ENCODE assay signal across 10 mouse cellular contexts in the genomic region with DNA sequence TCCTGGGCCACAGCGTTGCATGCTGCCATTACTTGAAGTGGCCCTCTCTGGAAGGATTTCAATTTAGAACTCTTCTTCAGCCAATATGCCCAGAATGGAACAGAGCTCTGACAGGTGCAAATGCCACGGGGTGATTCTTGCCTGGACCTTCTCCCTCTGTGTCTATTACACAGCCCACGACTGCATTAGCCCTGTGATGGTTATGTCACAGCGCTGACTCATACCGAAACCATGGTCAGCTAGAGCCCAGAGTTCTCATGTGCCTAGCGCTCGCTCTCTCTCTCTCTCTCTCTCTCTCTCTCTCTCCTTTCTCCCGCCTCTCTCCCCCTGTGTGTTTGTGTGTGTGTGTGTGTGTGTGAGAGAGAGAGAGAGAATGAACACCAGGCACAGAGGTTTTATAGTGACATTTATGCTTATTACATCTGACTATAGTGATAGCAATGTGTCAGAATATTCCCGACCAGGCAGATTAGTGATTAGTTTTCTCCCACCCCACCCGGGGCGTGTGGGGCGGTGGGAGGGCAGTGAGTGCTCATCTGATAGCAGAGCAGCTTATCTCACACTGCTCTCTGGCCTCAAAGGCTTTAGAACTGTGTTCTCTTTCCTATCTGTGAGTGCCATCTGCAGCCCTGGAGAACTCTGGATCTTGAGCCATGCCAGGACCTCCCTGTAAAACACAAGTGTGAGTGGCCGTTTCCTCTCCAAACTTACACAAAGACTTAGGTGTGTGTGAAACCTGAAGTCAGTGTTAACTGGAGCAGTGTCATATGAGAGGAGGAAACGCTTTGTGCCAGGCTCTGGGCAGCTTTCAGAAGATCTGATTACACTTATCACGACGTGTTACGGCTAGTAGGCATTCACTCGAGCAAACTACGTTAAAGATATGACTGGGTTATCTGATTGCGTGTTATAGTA. TPM values are rescaled to one million over a fixed set of nuclear protein-coding genes. Genes with fewer than 3 reads are reported as not detected.
DNase-seq lines count a peak whose midpoint lies in the region; ATAC-seq and TF ChIP-seq lines count a peak whose summit lies in the region.
"Had no signal": no experiment of that assay in that cellular context is flagged by ENCODE, and none has a peak within 500 bp of the region (broad histone marks: within the 10 kb centered on the region; RNA-seq: fewer than 3 reads in every experiment).

No protein-coding gene starts in this region.

- no peaks in the 10 kb centered on the region for H3K9me3 ChIP-seq in heart, embryonic 11.5 days (replicated peaks; ENCODE audit: control insufficient read depth, low read length)
- no peaks in the 10 kb centered on the region for H3K9me3 ChIP-seq in heart, embryonic 10.5 days
- H3K9me3 ChIP-seq in CH12.LX (replicated peaks; ENCODE audit: low read length), result no peaks in the 10 kb centered on the region
- no peaks in the 10 kb centered on the region for H3K9me3 ChIP-seq in heart, embryonic 13.5 days
- H3K9me3 ChIP-seq in forebrain, embryonic 13.5 days (replicated peaks), result no peaks in the 10 kb centered on the region
- H3K9me3 ChIP-seq in kidney, embryonic 15.5 days (replicated peaks), result no peaks in the 10 kb centered on the region
- H3K9me3 ChIP-seq: limb, embryonic 12.5 days had no signal

- H3K4me1 ChIP-seq in heart, embryonic 11.5 days (ENCODE audit: control insufficient read depth, insufficient read depth, low read length), result 0 out of 2 replicates have a peak, but pooled peaks cover 7% of the 10 kb centered on the region
- peaks cover 15% of the 10 kb centered on the region for H3K4me1 ChIP-seq in heart, embryonic 10.5 days
- peaks cover 19 to 48% of the 10 kb centered on the region in 2 experiments for H3K4me1 ChIP-seq in CH12.LX (ENCODE audit: control insufficient read depth in 1 of 2, insufficient read depth in 2 of 2)
- H3K4me1 ChIP-seq in heart, embryonic 13.5 days, result peaks cover 12% of the 10 kb centered on the region
- peaks cover 9% of the 10 kb centered on the region for H3K4me1 ChIP-seq in forebrain, embryonic 13.5 days
- H3K4me1 ChIP-seq in kidney, embryonic 15.5 days, result peaks cover 8% of the 10 kb centered on the region; the same call in 1 of the 2 replicates
- H3K4me1 ChIP-seq: limb, embryonic 12.5 days had no signal

- peak overlapping the region; percentile 12; the same call in 1 of the 2 replicates for H3K4me2 ChIP-seq in heart, embryonic 11.5 days
- peak overlapping the region; percentile 39; the same call in 1 of the 2 replicates for H3K4me2 ChIP-seq in CH12.LX (ENCODE audit: insufficient read depth, low read depth, poor library complexity, severe bottlenecking)
- H3K4me2 ChIP-seq in heart, embryonic 13.5 days, result peak overlapping the region; percentile 24; the same call in 1 of the 2 replicates
- no peak overlapping the region for H3K4me2 ChIP-seq in forebrain, embryonic 13.5 days
- no peak overlapping the region for H3K4me2 ChIP-seq in kidney, embryonic 15.5 days
- H3K4me2 ChIP-seq: limb, embryonic 12.5 days had no signal

- H3K36me3 ChIP-seq in heart, embryonic 11.5 days (ENCODE audit: control insufficient read depth, insufficient read depth, low read length), result no peaks in the 10 kb centered on the region
- H3K36me3 ChIP-seq in heart, embryonic 10.5 days, result no peaks in the 10 kb centered on the region
- H3K36me3 ChIP-seq in CH12.LX (replicated peaks in 1 of 2; ENCODE audit: control insufficient read depth in 1 of 2, insufficient read depth in 1 of 2, low read length in 1 of 2), result no peaks in the 10 kb centered on the region
- no peaks in the 10 kb centered on the region for H3K36me3 ChIP-seq in heart, embryonic 13.5 days
- no peaks in the 10 kb centered on the region for H3K36me3 ChIP-seq in forebrain, embryonic 13.5 days (ENCODE audit: poor library complexity, severe bottlenecking)
- no peaks in the 10 kb centered on the region for H3K36me3 ChIP-seq in kidney, embryonic 15.5 days
- H3K36me3 ChIP-seq: limb, embryonic 12.5 days had no signal

- 0 out of 2 replicates have a peak overlapping the region, but pooled peaks have one; percentile 18 for H3K9ac ChIP-seq in heart, embryonic 11.5 days (ENCODE audit: low read depth, low read length)
- H3K9ac ChIP-seq in CH12.LX (ENCODE audit: insufficient read depth, low read depth), result no peak overlapping the region
- H3K9ac ChIP-seq in heart, embryonic 13.5 days, result no peak overlapping the region
- no peak overlapping the region for H3K9ac ChIP-seq in forebrain, embryonic 13.5 days
- H3K9ac ChIP-seq in kidney, embryonic 15.5 days, result no peak overlapping the region
- H3K9ac ChIP-seq: limb, embryonic 12.5 days had no signal

- in situ Hi-C loops in CH12.LX (cut with MboI; ENCODE audit: low pct_ligation_motif_present, low pct_unique_long_range_greater_than_20kb, low sequenced_read_pairs), result no loop called here

- H3K79me2 ChIP-seq in CH12.LX (replicated peaks; ENCODE audit: control insufficient read depth, extremely low read depth, insufficient read depth, poor library complexity, severe bottlenecking), result no peaks in the 10 kb centered on the region

- no peak for TF ChIP-seq POLR2A in CH12.LX (IDR thresholded peaks at IDR 0.05; ENCODE audit: low read depth, low read length)

- WGBS in heart, embryonic 11.5 days (ENCODE audit: insufficient replicate concordance), result 41% methylated on average over 20 of the region's 20 CpGs
- 49% methylated on average over 19 of the region's 20 CpGs for WGBS in heart, embryonic 10.5 days
- 42% methylated on average over 20 of the region's 20 CpGs for WGBS in heart, embryonic 13.5 days
- 83% methylated on average over 19 of the region's 20 CpGs for WGBS in forebrain, embryonic 13.5 days
- WGBS in kidney, embryonic 15.5 days, result 62% methylated on average over 19 of the region's 20 CpGs

- no peak for ATAC-seq in heart, embryonic 11.5 days (replicated peaks; ENCODE audit: insufficient number of reproducible peaks, low FRiP score, low TSS enrichment)
- no peak for ATAC-seq in heart, embryonic 13.5 days (ENCODE audit: extremely low read depth, insufficient number of reproducible peaks, low FRiP score, low TSS enrichment)
- no peak for ATAC-seq in forebrain, embryonic 13.5 days
- no peak for ATAC-seq in kidney, embryonic 15.5 days (replicated peaks; ENCODE audit: low FRiP score)

- no peak for TF ChIP-seq CTCF in CH12.LX (conservative IDR thresholded peaks at IDR 0.05 in 1 of 2, IDR thresholded peaks at IDR 0.05 in 1 of 2; ENCODE audit: low read depth in 2 of 2, low read length in 2 of 2)

- H3K27ac ChIP-seq in heart, embryonic 11.5 days (ENCODE audit: low read depth, low read length), result no peak overlapping the region
- H3K27ac ChIP-seq in heart, embryonic 10.5 days, result no peak overlapping the region
- no peak overlapping the region for H3K27ac ChIP-seq in CH12.LX (ENCODE audit: insufficient read depth, low read depth)
- no peak overlapping the region for H3K27ac ChIP-seq in heart, embryonic 13.5 days (replicated peaks)
- no peak overlapping the region for H3K27ac ChIP-seq in forebrain, embryonic 13.5 days
- H3K27ac ChIP-seq in kidney, embryonic 15.5 days, result no peak overlapping the region; the same call in 1 of the 2 replicates
- H3K27ac ChIP-seq: limb, embryonic 12.5 days had no signal

- H3K4me3 ChIP-seq in heart, embryonic 11.5 days (ENCODE audit: low read depth, low read length), result no peak overlapping the region
- no peak overlapping the region for H3K4me3 ChIP-seq in heart, embryonic 10.5 days
- H3K4me3 ChIP-seq in CH12.LX (replicated peaks in 1 of 3; ENCODE audit: low read depth in 2 of 3, low read length in 2 of 3, poor library complexity in 1 of 3), result no peak overlapping the region
- no peak overlapping the region for H3K4me3 ChIP-seq in heart, embryonic 13.5 days
- H3K4me3 ChIP-seq in forebrain, embryonic 13.5 days, result no peak overlapping the region
- no peak overlapping the region for H3K4me3 ChIP-seq in kidney, embryonic 15.5 days (replicated peaks)
- H3K4me3 ChIP-seq: limb, embryonic 12.5 days had no signal

- peak; percentile 83 for TF ChIP-seq EP300 in CH12.LX (IDR thresholded peaks at IDR 0.05; ENCODE audit: low read length)

- H3K27me3 ChIP-seq in heart, embryonic 11.5 days (ENCODE audit: control insufficient read depth, insufficient read depth, low read length), result peaks cover 24% of the 10 kb centered on the region; the same call in 1 of the 2 replicates
- H3K27me3 ChIP-seq in heart, embryonic 10.5 days (ENCODE audit: insufficient read depth, poor library complexity, severe bottlenecking), result peaks cover 60% of the 10 kb centered on the region
- no peaks in the 10 kb centered on the region for H3K27me3 ChIP-seq in CH12.LX (replicated peaks)
- peaks cover 73% of the 10 kb centered on the region for H3K27me3 ChIP-seq in heart, embryonic 13.5 days (replicated peaks)
- no peaks in the 10 kb centered on the region for H3K27me3 ChIP-seq in forebrain, embryonic 13.5 days
- H3K27me3 ChIP-seq in kidney, embryonic 15.5 days, result peaks cover 23% of the 10 kb centered on the region

- dilution Hi-C loops in CH12.LX (cut with MboI; ENCODE audit: extremely low pct_ligation_motif_present, extremely low pct_unique_long_range_greater_than_20kb, low sequenced_read_pairs), result no loop called here

- no peak for TF ChIP-seq RAD21 in CH12.LX (IDR thresholded peaks at IDR 0.05; ENCODE audit: low read depth, low read length)

- DNase-seq in heart, embryonic 10.5 days (ENCODE audit: low spot score), result no peak
- DNase-seq in CH12.LX (ENCODE audit: extremely low read depth), result peak; percentile 74
- DNase-seq in monocyte, adult 2 months (ENCODE audit: low read depth in 1 of 2, low spot score in 2 of 2), result peak; percentile 58 to 69
- no peak for DNase-seq in right cerebral cortex, postnatal 36 days (ENCODE audit: low spot score in 2 of 2)

RNA-seq across cellular contexts. Expression of a gene that starts 10.4 kb away (rescaled TPM):
- 12.8 and 16.0 TPM in 2 replicates for polyA plus RNA-seq in heart, embryonic 11.5 days (2014; fragmentation: Nextera tagmentation; extraction: Ambion mirVana)
- 4.9 and 5.0 TPM in 2 replicates for polyA plus RNA-seq in heart, embryonic 10.5 days (2016; fragmentation: Nextera tagmentation; extraction: Ambion mirVana)
- total RNA-seq in CH12.LX (2012; rRNA removed) (1.5 TPM in 2 replicates), CH12.LX (2014; rRNA removed) (5.0 and 6.3 TPM in 2 replicates)
- 5.8 and 6.2 TPM in 2 replicates for polyA plus RNA-seq in CH12.LX (2012; ENCODE audit: insufficient read length, low read depth)
- 4.9 and 8.8 TPM in 2 replicates for polyA plus RNA-seq in heart, embryonic 13.5 days (2015; fragmentation: Nextera tagmentation; extraction: Ambion mirVana)
- 0.26 and 0.91 TPM in 2 replicates for polyA plus RNA-seq in forebrain, embryonic 13.5 days (2015; fragmentation: Nextera tagmentation; extraction: Ambion mirVana)
- polyA plus RNA-seq in kidney, embryonic 15.5 days (2015; fragmentation: Nextera tagmentation; extraction: Ambion mirVana), result 0.51 and 1.4 TPM in 2 replicates

RNA-seq across cellular contexts. Expression of a gene that starts 17.9 kb away (rescaled TPM):
- not detected in 2 replicates for polyA plus RNA-seq in heart, embryonic 11.5 days (2014; fragmentation: Nextera tagmentation; extraction: Ambion mirVana)
- not detected in 2 replicates for polyA plus RNA-seq in heart, embryonic 10.5 days (2016; fragmentation: Nextera tagmentation; extraction: Ambion mirVana)
- total RNA-seq in CH12.LX (2012; rRNA removed), result not detected in 2 replicates
- not detected in 2 replicates for total RNA-seq in CH12.LX (2014; rRNA removed)
- polyA plus RNA-seq in CH12.LX (2012; ENCODE audit: insufficient read length, low read depth), result not detected in 2 replicates
- polyA plus RNA-seq in heart, embryonic 13.5 days (2015; fragmentation: Nextera tagmentation; extraction: Ambion mirVana), result not detected in 2 replicates
- polyA plus RNA-seq in forebrain, embryonic 13.5 days (2015; fragmentation: Nextera tagmentation; extraction: Ambion mirVana), result not detected in 2 replicates
- not detected in 2 replicates for polyA plus RNA-seq in kidney, embryonic 15.5 days (2015; fragmentation: Nextera tagmentation; extraction: Ambion mirVana)
- total RNA-seq: heart, postnatal 10 days had no signal
- polyA plus RNA-seq: limb, embryonic 12.5 days had no signal

Comparison
In these comparisons a context has a peak if more than half of its experiments do, and no peak if none do; other contexts are left out.
1. H3K4me2 ChIP-seq: peak in heart, embryonic 11.5 days (single experiment), CH12.LX (single experiment) and heart, embryonic 13.5 days (single experiment); none in forebrain, embryonic 13.5 days (single experiment) and kidney, embryonic 15.5 days (single experiment).
2. DNase-seq: peak in CH12.LX (single experiment) and monocyte, adult 2 months (2 of 2); none in heart, embryonic 10.5 days (single experiment) and right cerebral cortex, postnatal 36 days (0 of 2).